Mouse (Mus musculus) lung, embryonic 14.5 days (tissue): ENCODE results near the gene 4930469K13Rik. TPM values are rescaled to one million over a fixed set of nuclear protein-coding genes. Genes with fewer than 3 reads are reported as not detected.

Source experiments
- ATAC-seq: fragments of 200-750 bp; cut with Nextera tagmentation; 2 replicates; pipeline ENCODE4 v1.8.0; 2017; ENCODE audit warnings: mild to moderate bottlenecking, moderate TSS enrichment, moderate library complexity; ENCODE audit not compliant: insufficient read depth
- DNase-seq: peaks from one replicate; pipeline ENCODE4 v3.0.0-alpha.2; 2015
- H3K27ac ChIP-seq: fragments of 300-500 bp; sonication (generic); 2 replicates; pipeline ENCODE4 v1.5.1; 2014; ENCODE audit warnings: low read depth, mild to moderate bottlenecking, moderate library complexity
- H3K27me3 ChIP-seq: fragments of 300-500 bp; sonication (generic); 2 replicates; pipeline ENCODE4 v1.6.1; 2014; ENCODE audit warnings: low read length, control low read depth; ENCODE audit not compliant: insufficient read depth
- H3K36me3 ChIP-seq: fragments of 300-500 bp; sonication (generic); 2 replicates; pipeline ENCODE4 v1.6.1; 2014; ENCODE audit warnings: control low read depth; ENCODE audit not compliant: insufficient read depth
- H3K4me1 ChIP-seq: fragments of 300-500 bp; sonication (generic); 2 replicates; pipeline ENCODE4 v1.6.1; 2014; ENCODE audit warnings: antibody characterized with exemption, control low read depth; ENCODE audit not compliant: insufficient read depth
- H3K4me2 ChIP-seq: fragments of 300-500 bp; sonication (generic); 2 replicates; pipeline ENCODE4 v1.6.1; 2014; ENCODE audit warnings: mild to moderate bottlenecking
- H3K4me3 ChIP-seq: fragments of 300-500 bp; sonication (generic); 2 replicates; pipeline ENCODE4 v1.5.1; 2014; ENCODE audit warnings: low read depth, low read length
- H3K9ac ChIP-seq: fragments of 300-500 bp; sonication (generic); 2 replicates; pipeline ENCODE4 v1.6.1; 2014
- H3K9me3 ChIP-seq: fragments of 300-500 bp; sonication (generic); 2 replicates; pipeline ENCODE4 v1.6.1; 2016; ENCODE audit warnings: low read depth, low read length, control low read depth
- CTCF ChIP-seq: IDR thresholded peaks from 2 replicates; pipeline ENCODE4 v1.5.1; 2016; ENCODE audit warnings: antibody characterized with exemption, low read depth
- WGBS: fragments of 180-500 bp; shearing (Covaris S2); extraction: QIAGEN DNeasy Blood & Tissue Kit; methylation state at CpG from one replicate; pipeline ENCODE4 v1.1.7; 2014; 5-methylcytosine and 5-hydroxymethylcytosine counted together
- polyA plus RNA-seq: library from polyadenylated mRNA; unstranded; fragments of >200 nt; fragmentation: Nextera tagmentation; extraction: Ambion mirVana; gene quantifications from 2 replicates; pipeline ENCODE4 v1.2.1, GENCODE M21; 2014

The 4930469K13Rik gene
- polyA plus RNA-seq, 1 experiment from 2014 or later = not detected

- no peak for ATAC-seq
These were observed 47.7 kb downstream of the 4930469K13Rik start for GRCm38 (mm10) chr11:34050643-34051042.

GRCm38 (mm10) chr11:34050063-34050462, 48.3 kb downstream of the 4930469K13Rik start:
- Histone ChIP-seq H3K27ac (no peak overlapping the region), H3K4me2 (no peak overlapping the region), H3K4me3 (no peak overlapping the region), H3K27me3 (no peaks in the 10 kb centered on the region), H3K9ac (no peak overlapping the region), H3K36me3 (no peaks in the 10 kb centered on the region), H3K9me3 (no peaks in the 10 kb centered on the region), H3K4me1 (no peaks in the 10 kb centered on the region)
- no peak for TF ChIP-seq CTCF
- 66% methylated on average over 1 of the region's 1 CpGs for WGBS
- ATAC-seq (no peak), DNase-seq (no peak)

More at GRCm38 (mm10) chr11:34050643-34051042, 47.7 kb downstream of the 4930469K13Rik start:
- WGBS = 52% methylated on average over 2 of the region's 2 CpGs
- Histone ChIP-seq H3K9ac (no peak overlapping the region), H3K4me2 (no peak overlapping the region), H3K27me3 (no peaks in the 10 kb centered on the region), H3K9me3 (no peaks in the 10 kb centered on the region), H3K4me1 (no peaks in the 10 kb centered on the region), H3K27ac (no peak overlapping the region), H3K36me3 (no peaks in the 10 kb centered on the region), H3K4me3 (no peak overlapping the region)
- DNase-seq = no peak
- TF ChIP-seq CTCF = no peak

GRCm38 (mm10) chr11:34049125-34049379, 49.3 kb downstream of the 4930469K13Rik start:
- 88% methylated on average over 1 of the region's 1 CpGs for WGBS
- no peak for ATAC-seq

GRCm38 (mm10) chr11:34048375-34049124, 49.8 kb downstream of the 4930469K13Rik start:
- TF ChIP-seq CTCF = no peak
- WGBS = 92% methylated on average over 8 of the region's 8 CpGs

More at GRCm38 (mm10) chr11:34049125-34049379, 49.3 kb downstream of the 4930469K13Rik start:
- no peak for TF ChIP-seq CTCF
- Histone ChIP-seq H3K27ac (no peak overlapping the region), H3K27me3 (no peaks in the 10 kb centered on the region), H3K4me1 (no peaks in the 10 kb centered on the region), H3K36me3 (no peaks in the 10 kb centered on the region), H3K4me3 (no peak overlapping the region), H3K9me3 (no peaks in the 10 kb centered on the region), H3K9ac (no peak overlapping the region), H3K4me2 (no peak overlapping the region)
- DNase-seq = no peak

GRCm38 (mm10) chr11:34047542-34047937, 50.8 kb downstream of the 4930469K13Rik start:
- Histone ChIP-seq H3K9ac (no peak overlapping the region), H3K36me3 (no peaks in the 10 kb centered on the region), H3K27me3 (no peaks in the 10 kb centered on the region), H3K4me2 (no peak overlapping the region), H3K4me3 (no peak overlapping the region), H3K9me3 (no peaks in the 10 kb centered on the region), H3K4me1 (no peaks in the 10 kb centered on the region), H3K27ac (no peak overlapping the region)
- no peak for TF ChIP-seq CTCF
- WGBS = 81% methylated on average over 5 of the region's 5 CpGs
- no peak for ATAC-seq
- no peak for DNase-seq

More at GRCm38 (mm10) chr11:34048375-34049124, 49.8 kb downstream of the 4930469K13Rik start:
- Histone ChIP-seq H3K4me3 (no peak overlapping the region), H3K9ac (no peak overlapping the region), H3K27me3 (no peaks in the 10 kb centered on the region), H3K4me1 (no peaks in the 10 kb centered on the region), H3K36me3 (no peaks in the 10 kb centered on the region), H3K4me2 (no peak overlapping the region), H3K9me3 (no peaks in the 10 kb centered on the region), H3K27ac (no peak overlapping the region)
- DNase-seq (no peak), ATAC-seq (no peak)

- Histone ChIP-seq H3K27me3 (no peaks in the 10 kb centered on the region), H3K27ac (no peak within 1 kb of the TSS), H3K4me3 (no peak within 1 kb of the TSS; the same call in 1 of the 2 replicates), H3K4me2 (no peak within 1 kb of the TSS), H3K36me3 (no peaks in the 10 kb centered on the region), H3K9me3 (no peaks in the 10 kb centered on the region), H3K9ac (no peak within 1 kb of the TSS), H3K4me1 (no peaks in the 10 kb centered on the region)
- 70% methylated on average over 6 of the region's 6 CpGs for WGBS
- ATAC-seq (no peak), DNase-seq (no peak)
- TF ChIP-seq CTCF = no peak
These were observed 51.4 kb downstream of the 4930469K13Rik start, which contains the start of gene Lcp2 for GRCm38 (mm10) chr11:34046767-34047541. Gene Lcp2 (plus strand): TSS chr11:34046920.

- no peak for TF ChIP-seq CTCF
- H3K27ac ChIP-seq = no peak overlapping the region
These were observed 55.5 kb downstream of the 4930469K13Rik start for GRCm38 (mm10) chr11:34042808-34043207.

More at GRCm38 (mm10) chr11:34042808-34043207, 55.5 kb downstream of the 4930469K13Rik start:
- Histone ChIP-seq H3K4me2 (no peak overlapping the region), H3K9me3 (no peaks in the 10 kb centered on the region), H3K9ac (no peak overlapping the region), H3K36me3 (no peaks in the 10 kb centered on the region), H3K4me1 (no peaks in the 10 kb centered on the region), H3K4me3 (no peak overlapping the region), H3K27me3 (no peaks in the 10 kb centered on the region)
- WGBS = 35% methylated on average over 1 of the region's 1 CpGs
- ATAC-seq (no peak), DNase-seq (no peak)
